ENCODE assay signal across 28 mouse cellular contexts in the genomic region with DNA sequence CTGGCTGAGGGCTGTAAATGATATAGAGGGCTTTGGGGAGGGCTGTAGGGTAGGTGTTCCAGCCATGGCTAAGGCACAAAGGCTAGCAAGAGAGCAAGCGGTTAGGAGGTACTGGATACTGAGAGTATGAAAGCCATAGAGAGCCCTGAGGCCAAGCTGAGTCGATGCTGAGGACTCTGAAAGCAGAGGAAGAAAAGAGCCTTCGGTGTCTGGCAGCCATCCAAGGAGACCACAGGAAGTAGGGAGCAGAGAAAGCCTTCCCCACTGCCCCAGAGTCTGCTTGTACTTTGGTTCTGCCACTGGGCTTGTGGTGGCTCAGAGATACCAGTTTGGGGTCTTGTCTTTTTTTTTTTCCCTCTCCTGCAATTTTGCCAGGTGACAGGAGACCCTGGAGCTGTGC. TPM values are rescaled to one million over a fixed set of nuclear protein-coding genes. Genes with fewer than 3 reads are reported as not detected.
DNase-seq lines count a peak whose midpoint lies in the region; ATAC-seq lines count a peak whose summit lies in the region.
"Had no signal": no experiment of that assay in that cellular context is flagged by ENCODE, and none has a peak within 500 bp of the region (broad histone marks: within the 10 kb centered on the region; RNA-seq: fewer than 3 reads in every experiment).

No protein-coding gene starts in this region.

- WGBS in heart, embryonic 14.5 days, result 75% methylated on average over 3 of the region's 3 CpGs

- no peak overlapping the region for H3K4me2 ChIP-seq in heart, embryonic 14.5 days (ENCODE audit: low read length)
- H3K4me2 ChIP-seq: embryonic facial prominence, embryonic 12.5 days; hindbrain, embryonic 13.5 days; liver, embryonic 12.5 days had no signal

- ATAC-seq in heart, embryonic 14.5 days (ENCODE audit: insufficient number of reproducible peaks, insufficient read depth, low FRiP score, low read depth), result no peak
- ATAC-seq: intestine, embryonic 16.5 days; liver, embryonic 12.5 days had no signal

- no peaks in the 10 kb centered on the region; a peak in 1 of 4 replicates for H3K4me1 ChIP-seq in heart, embryonic 14.5 days (ENCODE audit: control insufficient read depth in 2 of 2, insufficient read depth in 2 of 2, low read length in 2 of 2)
- H3K4me1 ChIP-seq: embryonic facial prominence, embryonic 12.5 days; hindbrain, embryonic 13.5 days; liver, embryonic 12.5 days had no signal

- H3K36me3 ChIP-seq in heart, embryonic 14.5 days (ENCODE audit: control insufficient read depth, insufficient read depth, low read length), result peaks cover 99% of the 10 kb centered on the region

- H3K9ac ChIP-seq in heart, embryonic 14.5 days (ENCODE audit: low read length), result peak overlapping the region; percentile 16; the same call in 1 of the 2 replicates
- H3K9ac ChIP-seq: embryonic facial prominence, embryonic 12.5 days; hindbrain, embryonic 13.5 days; liver, embryonic 12.5 days had no signal

- H3K27ac ChIP-seq in heart, embryonic 14.5 days (replicated peaks in 1 of 2; ENCODE audit: control insufficient read depth in 1 of 2, insufficient read depth in 1 of 2, low read depth in 2 of 2, low read length in 2 of 2), result no peak overlapping the region
- H3K27ac ChIP-seq: embryonic facial prominence, embryonic 12.5 days; hindbrain, embryonic 13.5 days; limb, embryonic 10.5 days; liver, embryonic 12.5 days had no signal

- DNase-seq in heart, postnatal 10 days, result no peak
- peak; percentile 42 for DNase-seq in left cerebral cortex, postnatal 4 days
- DNase-seq in left cerebral cortex, adult 9 months (ENCODE audit: low spot score in 2 of 2), result no peak
- peak; percentile 75 for DNase-seq in 416B (ENCODE audit: low read depth)
- DNase-seq in brain, adult 2 months (ENCODE audit: low read depth, low spot score), result peak; percentile 12
- DNase-seq in natural killer cell, adult 2 months (ENCODE audit: low spot score in 2 of 2), result no peak
- DNase-seq: cerebellum, adult 11 months; cerebellum, postnatal 25 days; heart, adult 11 months; kidney, postnatal 36 days; retina, postnatal 1 day; spleen, adult 18-20 months; thymus, adult 18-20 months had no signal

- no peak overlapping the region for H3K4me3 ChIP-seq in heart, embryonic 14.5 days (ENCODE audit: control insufficient read depth in 1 of 2, insufficient read depth in 1 of 2, low read depth in 1 of 2, low read length in 2 of 2)
- H3K4me3 ChIP-seq: embryonic facial prominence, embryonic 12.5 days; hindbrain, embryonic 13.5 days; limb, embryonic 10.5 days; liver, embryonic 12.5 days; megakaryocyte, embryonic 14.5 days had no signal

- intact Hi-C loops in heart, postnatal 10 days (cut with DNase I), result no loop called here
- intact Hi-C loops in left cerebral cortex, postnatal 4 days (cut with DNase I), result no loop called here

- H3K9me3 ChIP-seq in heart, embryonic 14.5 days (ENCODE audit: control insufficient read depth, low read length), result no peaks in the 10 kb centered on the region
- H3K9me3 ChIP-seq: embryonic facial prominence, embryonic 12.5 days; hindbrain, embryonic 13.5 days; limb, embryonic 10.5 days; liver, embryonic 12.5 days; megakaryocyte, embryonic 14.5 days had no signal

- H3K27me3 ChIP-seq in heart, embryonic 14.5 days (ENCODE audit: control insufficient read depth, insufficient read depth, low read length), result no peaks in the 10 kb centered on the region
- H3K27me3 ChIP-seq: embryonic facial prominence, embryonic 12.5 days; hindbrain, embryonic 13.5 days; liver, embryonic 12.5 days; megakaryocyte, embryonic 14.5 days had no signal

RNA-seq across cellular contexts. Expression of a gene that starts 18.5 kb away (rescaled TPM):
- 22.8 and 26.4 TPM in 2 replicates for polyA plus RNA-seq in heart, embryonic 14.5 days (2014; fragmentation: Nextera tagmentation; extraction: Ambion mirVana)
- total RNA-seq in heart, postnatal 10 days (2021), result 10 to 100 TPM; 15.6 to 19.3 TPM
- 1 to 10 TPM; 3.5 to 3.9 TPM for total RNA-seq in left cerebral cortex, postnatal 4 days (2021)
- total RNA-seq: monocyte, adult 5-6 weeks; neutrophil, adult 5-6 weeks had no signal

RNA-seq across cellular contexts. Expression of a gene that starts 22.1 kb away (rescaled TPM):
- not detected in 2 replicates for polyA plus RNA-seq in heart, embryonic 14.5 days (2014; fragmentation: Nextera tagmentation; extraction: Ambion mirVana)
- not detected for total RNA-seq in heart, postnatal 10 days (2021)
- total RNA-seq in left cerebral cortex, postnatal 4 days (2021), result not detected
- total RNA-seq: adrenal gland, postnatal 4 days; gastrocnemius, adult 8-10 months; monocyte, adult 5-6 weeks; neutrophil, adult 5-6 weeks had no signal
- polyA plus RNA-seq: heart, postnatal 0 days; hindbrain, embryonic 13.5 days; intestine, embryonic 16.5 days; limb, embryonic 10.5 days; liver, embryonic 12.5 days; lung, embryonic 16.5 days; stomach, embryonic 14.5 days; urinary bladder, adult 2 months had no signal

RNA-seq across cellular contexts. Expression of a gene that starts 41.9 kb away (rescaled TPM):
- polyA plus RNA-seq in heart, embryonic 14.5 days (2014; fragmentation: Nextera tagmentation; extraction: Ambion mirVana), result 52.1 and 52.7 TPM in 2 replicates
- total RNA-seq in heart, postnatal 10 days (2021), result 100 to 1,000 TPM; 121 to 133 TPM
- 100 to 1,000 TPM; 113 to 121 TPM for total RNA-seq in left cerebral cortex, postnatal 4 days (2021)

RNA-seq across cellular contexts. Expression of a gene that starts 42.0 kb away (rescaled TPM):
- polyA plus RNA-seq in heart, embryonic 14.5 days (2014; fragmentation: Nextera tagmentation; extraction: Ambion mirVana), result 161 and 168 TPM in 2 replicates
- 10 to 100 TPM; 76.5 to 86.4 TPM for total RNA-seq in heart, postnatal 10 days (2021)
- 10 to 100 TPM; 59.0 to 66.1 TPM for total RNA-seq in left cerebral cortex, postnatal 4 days (2021)

RNA-seq across cellular contexts. Expression of a gene that starts 57.3 kb away (rescaled TPM):
- 14.7 and 16.7 TPM in 2 replicates for polyA plus RNA-seq in heart, embryonic 14.5 days (2014; fragmentation: Nextera tagmentation; extraction: Ambion mirVana)
- total RNA-seq in heart, postnatal 10 days (2021), result 1 to 10 TPM; 7.2 to 8.4 TPM
- total RNA-seq in left cerebral cortex, postnatal 4 days (2021), result 10 to 100 TPM; 26.5 to 30.6 TPM

Comparison
In these comparisons a context has a peak if more than half of its experiments do, and no peak if none do; other contexts are left out.
1. DNase-seq: peak in left cerebral cortex, postnatal 4 days (single experiment), 416B (single experiment) and brain, adult 2 months (single experiment); none in heart, postnatal 10 days (0 of 2), left cerebral cortex, adult 9 months (0 of 2) and natural killer cell, adult 2 months (0 of 2).